Mouse (Mus musculus): Measurements from ENCODE around the gene Slc41a2.

Gene Slc41a2

DNA sequence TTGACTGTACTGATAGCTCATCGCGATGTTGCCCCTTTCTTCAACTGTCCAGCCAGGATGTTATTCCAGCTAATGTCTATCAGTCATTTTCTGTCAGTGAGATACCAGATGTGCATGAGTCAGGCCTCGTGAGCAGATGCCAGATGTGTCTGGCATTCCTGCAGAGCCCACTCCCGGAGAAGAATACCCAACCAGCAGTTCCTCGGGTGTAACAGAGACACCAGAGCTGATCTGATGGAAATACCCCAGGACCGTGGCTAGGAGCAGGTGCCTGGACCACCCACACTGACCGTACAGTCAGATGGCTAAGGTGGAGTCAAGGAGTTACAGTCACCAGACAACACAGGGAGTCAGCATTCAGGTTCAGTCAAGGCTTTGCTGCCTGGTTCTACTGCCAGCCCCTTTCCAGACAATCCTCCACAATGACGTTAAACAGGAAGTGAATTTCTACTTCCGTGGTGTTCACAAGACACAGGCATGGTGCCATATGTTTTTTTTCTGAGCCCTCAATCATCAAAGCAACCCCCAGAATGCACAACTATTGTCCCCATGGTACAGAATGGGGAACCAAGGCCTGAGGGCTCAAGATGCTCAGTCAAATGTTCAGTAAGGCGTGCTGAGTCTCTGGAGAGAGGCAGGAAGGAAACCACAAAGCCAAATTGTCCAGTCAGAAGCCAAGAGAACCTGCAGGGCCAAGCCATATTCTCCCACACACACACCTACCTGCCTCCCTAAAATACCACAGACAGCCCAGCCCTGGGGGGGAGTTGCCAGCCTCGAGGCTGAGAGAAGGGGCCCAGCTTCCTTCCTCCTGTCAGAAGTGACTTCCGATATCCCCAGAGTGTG is 153.8 kb downstream of the Slc41a2 start:
- no peak for DNase-seq

DNA sequence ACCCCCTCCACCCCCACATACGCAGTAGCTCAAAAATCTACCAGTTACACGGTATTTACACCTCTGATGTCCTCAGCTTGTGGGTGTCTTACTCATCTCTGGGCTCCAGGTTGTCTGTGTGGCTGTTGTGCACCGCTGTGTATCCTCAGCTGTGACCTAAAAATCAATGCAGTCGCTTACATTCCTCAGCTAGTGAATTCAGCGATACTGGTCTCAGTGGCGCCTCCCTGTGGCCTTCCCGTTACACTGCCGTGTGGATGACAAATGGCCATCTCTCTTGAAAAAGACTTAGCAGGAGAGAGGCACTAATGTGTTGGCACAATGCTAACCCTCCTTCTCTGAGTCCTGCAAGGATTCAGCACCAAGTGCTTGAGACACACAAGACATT is 155.1 kb downstream of the Slc41a2 start:
- peak; percentile 75 for DNase-seq

DNA sequence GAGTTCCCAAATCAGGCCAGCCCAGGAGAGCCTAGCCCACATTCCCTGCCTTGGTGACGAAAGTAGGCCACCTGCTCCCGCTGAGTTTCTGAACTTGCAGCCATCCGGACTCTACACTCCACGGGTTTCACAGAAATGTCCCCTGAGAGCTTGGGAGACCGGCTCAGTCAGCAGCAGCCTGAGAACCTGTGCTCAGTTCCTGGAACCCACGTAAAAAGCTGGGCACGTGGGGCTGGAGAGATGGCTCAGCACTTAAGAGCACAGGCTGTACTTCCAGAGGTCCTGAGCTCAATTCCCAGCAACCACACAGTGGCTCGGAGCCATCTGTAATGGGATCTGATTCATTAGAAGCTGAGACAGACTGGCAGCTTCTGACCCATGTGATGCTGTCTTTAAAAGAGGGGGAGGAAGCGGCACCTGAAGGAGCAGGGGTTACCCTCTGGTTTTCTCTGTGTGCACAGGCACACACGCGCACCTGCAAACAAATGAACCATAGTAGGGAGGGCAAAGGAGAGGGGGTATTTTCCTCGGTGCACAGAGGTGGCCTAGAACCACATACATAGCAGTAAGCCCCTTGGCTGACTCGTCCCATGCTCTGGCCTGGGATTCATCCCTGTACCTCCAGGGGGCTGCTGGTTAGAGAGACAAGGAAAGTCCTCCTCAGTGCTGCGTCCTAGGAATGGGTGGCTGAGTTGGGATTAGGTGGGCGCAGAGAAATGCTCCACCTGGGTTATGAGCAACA is 155.7 kb downstream of the Slc41a2 start:
- no peak for DNase-seq
